Mouse (Mus musculus) intestine, embryonic 16.5 days (tissue): ENCODE data around the gene Rinl. TPM values are rescaled to one million over a fixed set of nuclear protein-coding genes. Genes with fewer than 3 reads are reported as not detected.
A peak's percentile ranks its signal among the peaks of the same experiment; 100 is the strongest.

Experiments
- ATAC-seq: fragments of 200-750 bp; cut with Nextera tagmentation; 2 replicates; pipeline ENCODE4 v1.8.0; 2017; ENCODE audit warnings: moderate TSS enrichment, moderate library complexity
- H3K27ac ChIP-seq: fragments of 300-500 bp; sonication (generic); 2 replicates; pipeline ENCODE4 v1.5.1; 2014; ENCODE audit warnings: mild to moderate bottlenecking, low read length
- H3K27me3 ChIP-seq: fragments of 300-500 bp; sonication (generic); replicated peaks from 2 replicates; pipeline ENCODE4 v1.6.1; 2014; ENCODE audit warnings: low read length, control low read depth, mixed read lengths; ENCODE audit not compliant: control insufficient read depth, insufficient read depth
- H3K36me3 ChIP-seq: fragments of 300-500 bp; sonication (generic); 2 replicates; pipeline ENCODE4 v1.6.1; 2014; ENCODE audit warnings: low read length, control low read depth; ENCODE audit not compliant: control insufficient read depth, insufficient read depth
- H3K4me1 ChIP-seq: fragments of 300-500 bp; sonication (generic); 2 replicates; pipeline ENCODE4 v1.6.1; 2014; ENCODE audit warnings: low read length, control low read depth, mixed read lengths; ENCODE audit not compliant: control insufficient read depth, insufficient read depth
- H3K4me2 ChIP-seq: fragments of 300-500 bp; sonication (generic); 2 replicates; pipeline ENCODE4 v1.6.1; 2014; ENCODE audit warnings: low read depth, low read length, control low read depth
- H3K4me3 ChIP-seq: fragments of 300-500 bp; sonication (generic); 2 replicates; pipeline ENCODE4 v1.5.1; 2014; ENCODE audit warnings: mild to moderate bottlenecking, low read length
- H3K9ac ChIP-seq: fragments of 300-500 bp; sonication (generic); 2 replicates; pipeline ENCODE4 v1.6.1; 2014; ENCODE audit warnings: low read depth, low read length
- H3K9me3 ChIP-seq: fragments of 300-500 bp; sonication (generic); 2 replicates; pipeline ENCODE4 v1.6.1; 2016; ENCODE audit warnings: low read length, control low read depth; ENCODE audit not compliant: control insufficient read depth
- WGBS: fragments of 180-500 bp; shearing (Covaris S2); extraction: QIAGEN DNeasy Blood & Tissue Kit; methylation state at CpG from one replicate; pipeline ENCODE4 v1.1.7; 2014; 5-methylcytosine and 5-hydroxymethylcytosine counted together
- polyA plus RNA-seq: library from polyadenylated mRNA; unstranded; fragments of >200 nt; fragmentation: Nextera tagmentation; extraction: Ambion mirVana; gene quantifications from 2 replicates; pipeline ENCODE4 v1.2.1, GENCODE M21; 2015

Rinl gene
- polyA plus RNA-seq, 1 experiment from 2014 or later, result 5.9 TPM

DNA sequence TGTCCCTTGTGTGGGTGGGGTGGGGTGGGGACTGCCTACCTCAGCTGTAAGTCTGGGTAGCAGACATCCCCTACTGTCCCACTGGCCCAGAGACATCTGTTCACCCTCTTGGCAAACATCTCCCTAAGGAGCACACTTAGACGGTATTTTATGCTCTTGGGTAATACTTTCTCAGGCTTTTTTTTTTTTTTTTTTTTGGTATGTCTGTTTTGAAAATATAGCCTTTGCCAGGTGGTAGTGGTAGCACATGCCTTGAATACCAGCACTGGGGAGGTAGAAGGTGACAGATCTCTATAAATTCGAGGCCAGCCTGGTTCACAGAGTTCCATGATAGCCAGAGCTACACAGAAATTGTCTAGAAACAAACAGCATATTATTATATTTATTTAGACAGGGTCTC lies 35.2 kb downstream of the Rinl start:
- H3K27ac ChIP-seq, result peak overlapping the region; percentile 96
- WGBS, result 47% methylated on average over 2 of the region's 2 CpGs
- H3K4me1 ChIP-seq, result peaks cover 55% of the 10 kb centered on the region
- H3K9ac ChIP-seq, result no peak overlapping the region
- H3K9me3 ChIP-seq, result no peaks in the 10 kb centered on the region
- H3K27me3 ChIP-seq, result no peaks in the 10 kb centered on the region
- H3K4me2 ChIP-seq, result no peak overlapping the region
- peaks cover 22% of the 10 kb centered on the region for H3K36me3 ChIP-seq
- no peak for ATAC-seq
- H3K4me3 ChIP-seq, result no peak overlapping the region

DNA sequence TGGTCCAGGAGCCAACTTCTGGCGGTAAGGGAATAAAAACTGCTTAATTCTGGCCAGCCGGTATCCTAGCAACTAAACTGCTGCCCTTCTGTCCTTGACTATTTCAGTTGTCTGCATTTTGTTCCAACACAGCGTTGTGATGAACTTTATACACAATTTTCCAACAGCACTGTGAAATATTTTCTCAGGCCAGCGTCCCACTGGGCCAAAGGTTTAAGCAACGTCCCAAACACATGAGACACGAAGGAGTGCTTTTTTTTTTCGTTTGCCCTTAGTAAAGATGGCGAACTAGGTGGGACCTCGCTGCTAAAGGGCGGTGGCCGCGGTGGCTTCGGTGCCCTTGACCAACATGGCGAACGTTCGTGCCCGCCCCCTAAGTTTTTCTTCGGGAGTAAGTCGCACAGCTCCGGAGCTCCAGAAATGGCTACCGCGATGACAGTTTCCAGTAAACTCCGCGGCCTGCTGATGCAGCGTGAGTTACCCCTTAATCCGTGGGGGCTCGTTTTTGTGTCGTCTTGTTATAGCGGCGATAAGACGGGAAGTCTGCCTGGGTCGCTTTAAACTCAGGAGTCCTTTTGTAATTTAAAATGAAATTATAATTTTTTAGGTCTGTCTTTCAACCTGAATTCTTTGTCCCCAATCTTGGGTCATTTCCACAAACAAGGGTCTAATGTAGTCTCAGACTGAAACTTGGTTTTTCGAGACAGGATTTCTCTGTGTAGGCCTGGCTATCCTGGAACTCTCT lies 36.3 kb downstream of the Rinl start, which contains the start of gene Ech1:
Gene Ech1, plus strand, starts transcription at position 277 of the 745 bp plus-strand sequence.
- WGBS, result 2% methylated on average over 33 of the region's 33 CpGs
- H3K4me1 ChIP-seq, result peaks cover 49% of the 10 kb centered on the region
- peak within 1 kb of the TSS; percentile 57 for H3K4me3 ChIP-seq
- H3K27me3 ChIP-seq, result no peaks in the 10 kb centered on the region
- H3K36me3 ChIP-seq, result peaks cover 25% of the 10 kb centered on the region
- peak within 1 kb of the TSS; percentile 96 for H3K27ac ChIP-seq
- no peaks in the 10 kb centered on the region for H3K9me3 ChIP-seq
- ATAC-seq, result peak; percentile 81
- H3K4me2 ChIP-seq, result peak within 1 kb of the TSS; percentile 73
- H3K9ac ChIP-seq, result peak within 1 kb of the TSS; percentile 75

DNA sequence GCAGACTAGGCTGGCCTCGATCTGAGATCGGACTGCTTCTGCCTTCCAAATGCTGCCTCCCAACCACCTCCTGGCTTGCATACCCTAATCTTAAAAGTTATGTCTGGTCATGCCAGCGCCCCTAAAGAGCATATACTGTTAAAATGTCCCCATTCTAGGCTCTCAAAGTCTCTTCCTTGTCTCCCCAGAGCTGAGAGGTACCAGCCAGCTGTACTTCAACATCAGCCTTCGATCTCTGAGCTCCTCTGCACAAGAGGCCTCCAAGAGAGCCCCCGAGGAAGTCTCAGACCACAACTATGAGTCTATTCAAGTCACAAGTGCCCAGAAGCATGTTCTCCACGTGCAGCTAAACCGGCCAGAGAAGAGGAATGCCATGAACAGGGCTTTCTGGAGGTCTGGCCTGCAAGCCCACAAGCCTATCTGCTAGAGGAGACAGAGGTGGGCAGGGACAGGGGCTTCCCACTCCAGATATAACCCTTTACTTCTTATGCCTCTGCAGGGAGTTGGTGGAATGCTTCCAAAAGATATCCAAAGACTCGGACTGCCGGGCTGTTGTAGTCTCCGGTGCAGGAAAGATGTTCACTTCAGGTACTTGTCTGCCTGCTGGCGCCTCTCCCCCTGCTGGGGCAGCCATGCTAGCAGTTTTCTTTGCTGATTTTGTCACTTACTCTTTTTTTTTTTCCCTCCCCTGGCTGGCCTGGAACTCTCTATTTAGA lies 37.1 kb downstream of the Rinl start:
- 50% methylated on average over 11 of the region's 11 CpGs for WGBS
- Histone ChIP-seq H3K4me2 (peak overlapping the region; percentile 73), H3K9me3 (no peaks in the 10 kb centered on the region), H3K27ac (peak overlapping the region; percentile 92), H3K4me3 (peak overlapping the region; percentile 57), H3K4me1 (peaks cover 47% of the 10 kb centered on the region), H3K9ac (peak overlapping the region; percentile 75), H3K27me3 (no peaks in the 10 kb centered on the region), H3K36me3 (peaks cover 23% of the 10 kb centered on the region)
- ATAC-seq, result no peak

- H3K27ac ChIP-seq, result peak overlapping the region; percentile 92
- H3K9ac ChIP-seq, result peak overlapping the region; percentile 75
- peak overlapping the region; percentile 73 for H3K4me2 ChIP-seq
- peaks cover 19% of the 10 kb centered on the region for H3K36me3 ChIP-seq
- 91% methylated on average over 7 of the region's 7 CpGs for WGBS
- H3K9me3 ChIP-seq, result no peaks in the 10 kb centered on the region
- peaks cover 47% of the 10 kb centered on the region for H3K4me1 ChIP-seq
- H3K27me3 ChIP-seq, result no peaks in the 10 kb centered on the region
- no peak for ATAC-seq
- no peak overlapping the region; the same call in 1 of the 2 replicates for H3K4me3 ChIP-seq
Measured at GRCm38 (mm10) chr7:28826402-28826772, 37.6 kb downstream of the Rinl start.

GRCm38 (mm10) chr7:28827338-28827737 lies 38.6 kb downstream of the Rinl start:
- 44% methylated on average over 3 of the region's 3 CpGs for WGBS
- no peak overlapping the region for H3K9ac ChIP-seq
- H3K4me2 ChIP-seq, result no peak overlapping the region
- peaks cover 15% of the 10 kb centered on the region for H3K36me3 ChIP-seq
- peaks cover 42% of the 10 kb centered on the region for H3K4me1 ChIP-seq
- ATAC-seq, result no peak
- H3K27ac ChIP-seq, result 0 out of 2 replicates have a peak overlapping the region, but pooled peaks have one; percentile 6
- no peaks in the 10 kb centered on the region for H3K9me3 ChIP-seq
- no peak overlapping the region for H3K4me3 ChIP-seq
- H3K27me3 ChIP-seq, result no peaks in the 10 kb centered on the region

- no peak overlapping the region for H3K4me2 ChIP-seq
- H3K27me3 ChIP-seq, result no peaks in the 10 kb centered on the region
- no peaks in the 10 kb centered on the region for H3K9me3 ChIP-seq
- 93% methylated on average over 8 of the region's 8 CpGs for WGBS
- no peak overlapping the region for H3K27ac ChIP-seq
- peaks cover 12% of the 10 kb centered on the region for H3K36me3 ChIP-seq
- no peak overlapping the region for H3K9ac ChIP-seq
- peaks cover 27% of the 10 kb centered on the region for H3K4me1 ChIP-seq
- no peak overlapping the region for H3K4me3 ChIP-seq
- no peak for ATAC-seq
Measured at GRCm38 (mm10) chr7:28829821-28830220, 41.1 kb downstream of the Rinl start.

GRCm38 (mm10) chr7:28830981-28831380 lies 42.2 kb downstream of the Rinl start:
- ATAC-seq, result no peak
- no peaks in the 10 kb centered on the region for H3K9me3 ChIP-seq
- H3K27me3 ChIP-seq, result no peaks in the 10 kb centered on the region
- WGBS, result 64% methylated on average over 5 of the region's 5 CpGs
- H3K36me3 ChIP-seq, result peaks cover 12% of the 10 kb centered on the region
- H3K4me3 ChIP-seq, result no peak overlapping the region
- H3K27ac ChIP-seq, result peak overlapping the region; percentile 96
- peaks cover 24% of the 10 kb centered on the region for H3K4me1 ChIP-seq
- peak overlapping the region; percentile 56 for H3K9ac ChIP-seq
- peak overlapping the region; percentile 13 for H3K4me2 ChIP-seq

GRCm38 (mm10) chr7:28831411-28832125 lies 42.8 kb downstream of the Rinl start:
- Histone ChIP-seq H3K9ac (peak overlapping the region; percentile 56), H3K4me2 (peak overlapping the region; percentile 13), H3K4me3 (peak overlapping the region; percentile 2; the same call in 1 of the 2 replicates), H3K27me3 (no peaks in the 10 kb centered on the region), H3K9me3 (no peaks in the 10 kb centered on the region), H3K4me1 (peaks cover 18% of the 10 kb centered on the region), H3K36me3 (peaks cover 12% of the 10 kb centered on the region), H3K27ac (peak overlapping the region; percentile 96)
- peak; percentile 27 for ATAC-seq
- whole genome bisulfite sequencing, result 71% methylated on average over 17 of the region's 17 CpGs

DNA sequence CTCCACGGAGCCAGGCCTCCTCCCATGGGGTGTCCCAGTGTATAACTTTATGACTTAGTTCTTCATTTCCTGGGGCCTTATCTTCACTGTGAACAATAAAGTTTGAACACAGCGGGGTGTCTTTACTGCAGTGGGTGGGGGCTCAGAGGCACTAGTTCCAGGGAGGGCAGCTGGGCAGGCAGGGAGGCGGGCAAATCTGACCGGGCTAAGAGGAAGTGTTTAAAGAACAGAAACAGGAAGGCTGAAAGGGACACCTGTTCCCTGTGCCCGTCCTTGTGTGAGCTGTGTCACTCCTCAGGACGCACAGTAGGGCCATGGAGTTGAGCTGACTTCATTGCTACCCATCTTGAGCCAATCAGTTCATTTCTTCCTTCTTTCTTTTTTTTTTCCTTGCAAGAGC lies 43.4 kb downstream of the Rinl start:
- no peaks in the 10 kb centered on the region for H3K9me3 ChIP-seq
- peak; percentile 77 for ATAC-seq
- H3K4me2 ChIP-seq, result peak overlapping the region; percentile 43
- H3K27ac ChIP-seq, result peak overlapping the region; percentile 96
- H3K4me1 ChIP-seq, result peaks cover 18% of the 10 kb centered on the region
- peaks cover 12% of the 10 kb centered on the region for H3K36me3 ChIP-seq
- H3K9ac ChIP-seq, result peak overlapping the region; percentile 56
- H3K27me3 ChIP-seq, result no peaks in the 10 kb centered on the region
- 43% methylated on average over 6 of the region's 6 CpGs for WGBS
- peak overlapping the region; percentile 14; the same call in 1 of the 2 replicates for H3K4me3 ChIP-seq
